Mouse (Mus musculus): ENCODE measurements around the gene Gimap8. TPM values are rescaled to one million over a fixed set of nuclear protein-coding genes. Genes with fewer than 3 reads are reported as not detected.
"Not testable (repeated sequence)": the region's sequence is repeated elsewhere in the genome, so short reads cannot be mapped to it uniquely, and the experiment has no call there.

Gene Gimap8
- 0.44 and 0.82 TPM in 2 replicates for polyA plus RNA-seq (2016; fragmentation: Nextera tagmentation; extraction: Ambion mirVana)

DNA sequence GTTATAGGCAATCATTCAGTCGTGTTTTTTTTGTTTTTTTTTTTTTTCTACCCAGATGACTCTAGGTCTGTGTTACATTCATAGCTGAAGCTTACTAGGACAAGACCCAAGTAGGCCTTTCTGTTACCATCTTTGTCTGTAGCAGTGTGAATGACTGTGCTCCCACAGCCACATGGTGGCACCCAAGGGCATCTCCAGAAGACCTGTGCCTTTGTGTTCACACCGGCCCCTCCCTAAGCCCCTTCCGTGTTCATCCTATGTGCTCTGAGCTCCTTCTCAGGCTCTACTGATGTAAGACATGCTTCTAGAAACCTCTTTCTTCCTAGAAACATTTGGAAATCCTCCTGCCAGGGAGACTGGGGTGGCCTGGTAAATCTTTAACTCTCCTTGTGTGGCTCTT is at the start of gene Gimap8:
Gene Gimap8, plus strand, starts transcription at position 240 of the 400 bp plus-strand sequence.
- H3K27ac ChIP-seq (replicated peaks), result no peak within 1 kb of the TSS
- H3K27me3 ChIP-seq (ENCODE audit: low read depth, poor library complexity, severe bottlenecking), result no peaks in the 10 kb centered on the region; the same call in none of the 2 replicates
- no peaks in the 10 kb centered on the region for H3K4me1 ChIP-seq
- no peaks in the 10 kb centered on the region for H3K36me3 ChIP-seq
- H3K4me3 ChIP-seq, result no peak within 1 kb of the TSS
- 52% methylated on average over 3 of the region's 3 CpGs for WGBS
- DNase-seq (ENCODE audit: low spot score), result no peak
- H3K9me3 ChIP-seq (replicated peaks), result no peaks in the 10 kb centered on the region

DNA sequence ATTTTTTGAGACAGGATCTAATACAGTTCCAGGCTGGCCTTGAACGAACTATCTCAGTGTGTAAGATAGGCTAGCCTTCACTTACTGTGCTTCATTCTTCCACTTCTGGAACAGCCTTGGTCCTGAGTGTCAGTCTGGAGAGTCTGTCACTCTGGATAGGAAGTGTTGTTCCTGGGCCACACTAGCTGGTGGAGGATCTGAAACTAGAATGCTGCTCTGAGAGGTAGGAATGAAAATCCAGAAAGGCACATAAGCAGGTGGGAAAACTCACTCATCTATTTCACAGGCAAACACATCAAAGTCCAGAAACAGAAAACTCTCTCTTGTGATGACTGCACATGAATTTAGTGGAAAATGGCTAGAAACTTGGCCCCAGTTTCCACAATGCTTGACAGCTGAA is 46.4 kb upstream of the Gimap8 start:
- DNase-seq (ENCODE audit: low spot score), result no peak
- Histone ChIP-seq H3K27me3 (ENCODE audit: low read depth, poor library complexity, severe bottlenecking) (no peaks in the 10 kb centered on the region), H3K4me3 (no peak overlapping the region; the same call in 1 of the 2 replicates), H3K36me3 (peaks cover 55% of the 10 kb centered on the region), H3K4me1 (peaks cover 22% of the 10 kb centered on the region), H3K27ac (replicated peaks) (peak overlapping the region; percentile 94; the same call in 1 of the 2 replicates), H3K9me3 (replicated peaks) (peaks cover 21% of the 10 kb centered on the region)
- 94% methylated on average over 1 of the region's 1 CpGs for WGBS

DNA sequence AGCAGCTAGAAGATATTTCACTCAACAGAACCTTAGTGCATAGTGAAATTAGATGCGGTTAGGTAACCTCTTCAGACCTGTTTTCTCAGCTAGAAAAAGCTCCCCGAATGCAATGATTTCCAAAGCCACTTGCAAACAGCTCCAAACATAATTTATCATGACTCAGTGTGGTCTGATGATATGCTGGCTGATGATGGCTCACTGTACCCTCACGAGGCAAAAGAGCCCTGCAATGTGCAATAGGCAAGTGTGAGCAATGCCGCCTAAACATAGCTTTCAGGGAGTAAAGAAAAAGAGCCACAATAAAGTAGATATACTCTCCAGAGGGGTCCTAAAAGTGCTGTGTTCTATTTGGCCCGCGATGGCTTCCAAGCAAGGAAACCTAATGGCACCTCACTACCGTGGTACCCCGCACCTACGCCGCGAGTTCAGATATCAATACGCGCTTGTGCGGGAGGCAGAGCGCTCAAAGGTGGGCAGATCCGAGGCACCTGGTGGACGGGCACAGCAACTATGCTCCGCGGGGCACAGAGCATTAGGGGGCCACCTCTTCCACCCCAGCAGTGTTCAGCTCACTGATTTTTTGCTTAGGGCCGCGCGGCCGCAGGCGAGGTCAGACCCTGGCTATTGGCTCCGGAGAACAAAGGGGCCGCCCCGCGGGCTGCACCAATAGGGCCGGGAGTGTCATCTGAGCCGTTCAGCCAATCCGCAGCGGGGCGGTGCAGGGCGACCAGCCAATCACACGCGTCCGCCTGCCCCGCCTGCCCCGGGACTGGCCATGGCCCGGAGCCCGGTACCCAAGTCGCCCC is 45.6 kb upstream of the Gimap8 start, which contains the start of gene Zfp775:
Gene Zfp775, plus strand, starts transcription at position 793 of the 809 bp plus-strand sequence.
- peak; percentile 97 for DNase-seq (ENCODE audit: low spot score)
- H3K4me1 ChIP-seq, result peaks cover 21% of the 10 kb centered on the region
- peak within 1 kb of the TSS; percentile 66 for H3K4me3 ChIP-seq
- peaks cover 46% of the 10 kb centered on the region for H3K36me3 ChIP-seq
- peak within 1 kb of the TSS; percentile 94 for H3K27ac ChIP-seq (replicated peaks)
- H3K9me3 ChIP-seq (replicated peaks), result peaks cover 15% of the 10 kb centered on the region
- no peaks in the 10 kb centered on the region for H3K27me3 ChIP-seq (ENCODE audit: low read depth, poor library complexity, severe bottlenecking)
- 6% methylated on average over 42 of the region's 42 CpGs for WGBS

DNA sequence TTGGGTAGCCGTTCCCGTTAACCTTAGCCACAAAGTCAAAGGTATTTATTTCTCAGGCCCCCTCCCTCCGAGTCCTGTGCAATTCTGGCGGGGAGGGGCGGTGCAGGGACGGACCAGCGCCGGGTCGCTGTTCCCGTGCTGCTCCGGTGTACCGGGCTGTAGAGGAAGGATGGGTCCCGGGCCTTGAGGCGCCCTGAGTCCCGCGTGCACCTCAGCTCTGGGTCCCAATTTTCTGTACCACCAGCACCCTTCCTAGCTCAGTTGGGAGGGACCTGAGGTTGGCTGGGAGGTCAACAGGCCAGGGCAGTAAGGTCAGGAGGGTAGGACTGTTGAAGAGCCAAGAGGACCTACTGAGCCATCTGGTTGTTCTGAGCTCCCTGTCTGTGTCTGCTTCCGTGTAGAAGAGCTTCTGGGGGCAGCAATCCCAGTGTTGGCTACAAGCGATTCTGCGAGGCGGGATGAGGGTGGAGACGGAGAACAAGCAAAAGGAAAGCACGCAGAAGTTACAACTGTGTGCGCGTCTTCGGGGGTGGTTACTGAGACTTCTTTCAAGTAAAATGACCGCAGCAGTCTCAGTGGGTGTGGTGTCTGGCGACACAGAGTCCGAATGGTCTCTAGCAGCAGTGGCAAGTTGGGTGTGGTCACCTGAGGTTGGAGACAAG is 44.8 kb upstream of the Gimap8 start:
- peaks cover 41% of the 10 kb centered on the region for H3K36me3 ChIP-seq
- peaks cover 21% of the 10 kb centered on the region for H3K4me1 ChIP-seq
- H3K9me3 ChIP-seq (replicated peaks), result peaks cover 8% of the 10 kb centered on the region
- 4% methylated on average over 28 of the region's 28 CpGs for WGBS
- H3K27me3 ChIP-seq (ENCODE audit: low read depth, poor library complexity, severe bottlenecking), result no peaks in the 10 kb centered on the region
- peak overlapping the region; percentile 94 for H3K27ac ChIP-seq (replicated peaks)
- DNase-seq (ENCODE audit: low spot score), result no peak
- peak overlapping the region; percentile 66 for H3K4me3 ChIP-seq

DNA sequence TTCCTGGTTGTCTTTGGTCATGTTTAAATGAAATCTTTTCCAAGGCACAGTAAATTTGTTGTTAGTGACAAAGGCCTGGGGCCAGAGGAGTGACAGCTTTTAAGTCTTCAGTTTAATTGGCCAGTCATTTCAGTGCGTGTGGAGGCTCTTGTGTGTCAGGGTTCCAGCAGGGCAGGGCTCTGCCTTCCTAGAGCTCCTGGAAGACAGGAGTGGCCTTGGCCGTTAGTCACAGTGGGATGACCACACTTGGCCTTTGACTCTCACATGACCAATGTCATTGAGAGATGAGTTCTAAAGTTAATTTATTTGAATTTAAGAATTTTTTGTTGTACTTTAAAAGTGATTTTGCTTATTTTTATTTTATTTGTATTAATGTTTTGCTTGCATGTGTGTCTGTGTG is 38.9 kb upstream of the Gimap8 start:
- H3K4me1 ChIP-seq, result no peaks in the 10 kb centered on the region; the same call in 1 of the 2 replicates

DNA sequence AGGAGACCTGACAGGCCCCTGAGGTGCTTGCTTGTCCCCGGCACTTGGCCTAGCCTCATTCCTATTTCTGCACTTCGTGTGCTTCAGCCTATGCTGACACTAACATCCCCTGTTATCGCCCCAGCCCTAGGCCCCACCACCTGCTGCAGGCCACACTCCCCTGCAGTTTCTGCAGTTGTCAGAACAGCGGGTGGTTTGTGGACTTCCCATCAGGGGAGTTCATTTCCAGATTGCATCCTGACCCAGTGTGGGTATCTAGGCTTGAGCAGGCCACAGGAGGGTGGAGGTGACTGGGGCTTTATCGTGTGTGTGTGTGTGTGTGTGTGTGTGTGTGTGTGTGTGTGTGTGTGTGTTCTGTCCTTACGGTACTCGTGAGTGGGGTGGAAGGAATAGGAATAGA is 37.5 kb upstream of the Gimap8 start:
- no peak overlapping the region for H3K4me3 ChIP-seq
- no peak for DNase-seq (ENCODE audit: low spot score)
- no peak overlapping the region for H3K27ac ChIP-seq (replicated peaks)
- peaks cover 26% of the 10 kb centered on the region for H3K36me3 ChIP-seq
- H3K27me3 ChIP-seq (ENCODE audit: low read depth, poor library complexity, severe bottlenecking), result no peaks in the 10 kb centered on the region
- H3K9me3 ChIP-seq (replicated peaks), result no peaks in the 10 kb centered on the region
- 58% methylated on average over 7 of the region's 7 CpGs for WGBS
- no peaks in the 10 kb centered on the region for H3K4me1 ChIP-seq

More for the DNA sequence above, 38.9 kb upstream of the Gimap8 start:
- Histone ChIP-seq H3K36me3 (peaks cover 12% of the 10 kb centered on the region), H3K27ac (replicated peaks) (no peak overlapping the region), H3K4me3 (no peak overlapping the region), H3K9me3 (replicated peaks) (no peaks in the 10 kb centered on the region), H3K27me3 (ENCODE audit: low read depth, poor library complexity, severe bottlenecking) (no peaks in the 10 kb centered on the region)
- no peak for DNase-seq (ENCODE audit: low spot score)
- 84% methylated on average over 2 of the region's 2 CpGs for WGBS

DNA sequence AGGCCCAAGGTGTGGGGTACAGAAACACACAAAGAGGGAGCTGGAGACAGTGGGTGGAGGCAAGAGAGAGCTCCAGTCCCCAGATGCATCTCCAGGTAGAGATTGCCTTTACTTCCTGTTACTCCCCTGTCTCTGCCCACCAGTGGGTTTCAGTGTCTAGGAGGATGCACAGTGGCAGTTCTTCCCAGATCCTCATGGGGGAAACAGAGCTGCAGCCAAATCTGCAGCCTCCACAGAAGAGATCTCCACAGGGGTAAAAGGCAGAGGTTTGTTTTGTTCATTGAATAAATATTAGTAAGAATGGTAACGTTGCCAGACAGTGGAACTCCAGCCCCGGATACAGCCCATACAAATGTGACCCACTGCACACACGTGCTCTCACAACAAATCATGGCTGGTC is 36.4 kb upstream of the Gimap8 start:
- Histone ChIP-seq H3K9me3 (replicated peaks) (no peaks in the 10 kb centered on the region), H3K36me3 (peaks cover 25% of the 10 kb centered on the region), H3K27ac (replicated peaks) (no peak overlapping the region), H3K4me3 (no peak overlapping the region), H3K27me3 (ENCODE audit: low read depth, poor library complexity, severe bottlenecking) (no peaks in the 10 kb centered on the region), H3K4me1 (no peaks in the 10 kb centered on the region)
- DNase-seq (ENCODE audit: low spot score), result no peak
- 87% methylated on average over 3 of the region's 3 CpGs for WGBS

DNA sequence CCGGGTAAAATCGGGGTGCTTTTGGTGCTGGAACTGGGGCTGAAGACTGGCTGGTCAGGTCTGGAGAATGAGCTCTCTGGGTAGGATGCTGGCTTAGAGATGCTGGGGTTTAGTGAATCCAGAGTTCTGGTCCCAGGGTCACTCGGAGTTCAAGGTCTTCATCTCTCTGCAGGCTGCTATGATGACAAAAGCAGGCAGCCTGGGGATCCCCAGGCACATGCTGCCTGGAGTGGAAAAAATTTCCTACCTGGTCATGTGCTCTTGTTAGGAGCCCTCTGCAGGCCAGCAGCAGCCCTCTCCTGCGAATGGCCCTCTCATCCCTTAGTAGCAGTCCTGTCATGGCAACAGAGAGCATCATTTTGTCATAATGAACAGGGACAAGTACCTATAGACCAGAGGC is 33.6 kb upstream of the Gimap8 start:
- Histone ChIP-seq H3K4me1 (no peaks in the 10 kb centered on the region), H3K36me3 (peaks cover 41% of the 10 kb centered on the region), H3K27me3 (ENCODE audit: low read depth, poor library complexity, severe bottlenecking) (no peaks in the 10 kb centered on the region), H3K9me3 (replicated peaks) (no peaks in the 10 kb centered on the region), H3K4me3 (no peak overlapping the region), H3K27ac (replicated peaks) (no peak overlapping the region)
- no peak for DNase-seq (ENCODE audit: low spot score)
- WGBS, result 93% methylated on average over 4 of the region's 4 CpGs

DNA sequence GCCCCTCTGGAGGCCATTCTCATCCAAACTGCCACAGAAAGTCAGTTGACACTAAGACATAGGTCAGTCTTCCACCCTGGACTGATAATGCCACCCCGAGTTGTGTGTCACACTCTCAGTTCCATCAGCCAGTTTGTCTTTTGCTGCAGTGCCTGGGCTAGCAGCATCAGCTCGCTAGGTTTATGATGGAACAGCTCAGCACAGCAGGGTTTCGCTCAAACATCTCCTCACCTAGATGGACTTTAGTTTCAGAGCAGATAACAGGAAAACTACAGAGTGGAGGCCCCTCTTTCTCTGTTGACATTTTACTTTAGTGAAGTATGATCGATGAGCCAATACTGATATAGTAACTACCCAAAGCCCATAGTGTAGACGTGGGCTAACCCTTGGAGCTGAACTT is 32.3 kb upstream of the Gimap8 start:
- H3K36me3 ChIP-seq, result peaks cover 52% of the 10 kb centered on the region
- no peaks in the 10 kb centered on the region for H3K9me3 ChIP-seq (replicated peaks)
- no peaks in the 10 kb centered on the region for H3K27me3 ChIP-seq (ENCODE audit: low read depth, poor library complexity, severe bottlenecking)
- DNase-seq (ENCODE audit: low spot score), result no peak
- no peak overlapping the region for H3K4me3 ChIP-seq
- WGBS, result 92% methylated on average over 5 of the region's 5 CpGs
- no peaks in the 10 kb centered on the region for H3K4me1 ChIP-seq
- H3K27ac ChIP-seq (replicated peaks), result no peak overlapping the region

DNA sequence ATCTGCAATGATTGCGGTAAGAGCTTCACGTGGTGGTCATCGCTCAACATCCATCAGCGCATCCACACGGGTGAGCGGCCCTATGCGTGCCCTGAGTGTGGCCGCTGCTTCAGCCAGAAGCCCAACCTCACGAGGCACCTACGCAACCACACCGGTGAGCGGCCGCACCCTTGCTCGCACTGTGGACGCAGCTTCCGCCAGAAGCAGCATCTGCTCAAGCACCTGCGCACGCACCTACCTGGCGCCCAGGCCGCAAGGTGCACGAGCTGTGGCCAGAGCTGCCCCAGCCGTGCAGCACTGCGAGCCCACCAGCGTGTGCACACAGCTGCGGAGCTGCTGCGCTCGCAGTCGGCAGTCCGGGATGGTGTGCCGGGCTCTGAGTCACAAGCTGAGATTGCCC is 27.0 kb upstream of the Gimap8 start:
- no peaks in the 10 kb centered on the region for H3K4me1 ChIP-seq
- H3K4me3 ChIP-seq, result no peak overlapping the region
- DNase-seq (ENCODE audit: low spot score), result no peak
- no peak overlapping the region for H3K27ac ChIP-seq (replicated peaks)
- 92% methylated on average over 30 of the region's 30 CpGs for WGBS
- H3K9me3 ChIP-seq (replicated peaks), result no peaks in the 10 kb centered on the region
- peaks cover 54% of the 10 kb centered on the region for H3K36me3 ChIP-seq
- no peaks in the 10 kb centered on the region for H3K27me3 ChIP-seq (ENCODE audit: low read depth, poor library complexity, severe bottlenecking)

DNA sequence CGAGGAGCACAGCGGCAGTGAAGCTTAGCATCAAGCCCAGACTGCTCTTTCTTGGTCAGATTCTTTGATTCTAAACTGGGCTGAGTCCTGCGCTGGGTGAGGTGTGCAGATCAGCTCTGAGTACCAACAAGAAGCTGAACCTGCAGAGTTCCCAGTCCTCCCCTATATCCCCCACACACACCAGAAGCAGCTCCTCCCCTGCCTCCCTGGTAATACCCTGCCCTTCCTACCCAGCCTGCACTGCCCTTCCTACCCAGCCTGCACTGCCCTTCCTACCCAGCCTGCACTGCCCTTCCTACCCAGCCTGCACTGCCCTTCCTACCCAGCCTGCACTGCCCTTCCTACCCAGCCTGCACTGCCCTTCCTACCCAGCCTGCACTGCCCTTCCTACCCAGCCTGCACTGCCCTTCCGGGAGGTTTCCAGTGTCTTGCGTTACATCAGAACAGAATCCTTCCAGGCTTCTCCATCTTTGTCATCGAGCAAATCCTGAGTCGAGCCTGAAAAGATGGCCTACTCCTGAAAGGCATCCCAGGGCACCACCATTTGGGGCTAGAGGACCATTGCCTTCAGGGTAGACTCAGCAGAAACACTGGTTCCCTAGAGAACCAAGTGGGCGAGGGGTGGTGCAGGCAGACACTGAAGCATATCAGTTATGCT is 24.7 kb upstream of the Gimap8 start:
- H3K27ac ChIP-seq (replicated peaks); H3K9me3 ChIP-seq (replicated peaks); H3K4me3 ChIP-seq; DNase-seq (ENCODE audit: low spot score): not testable (repeated sequence)
- peaks cover 11% of the 10 kb centered on the region for H3K4me1 ChIP-seq
- H3K36me3 ChIP-seq, result peaks cover 44% of the 10 kb centered on the region
- H3K27me3 ChIP-seq (ENCODE audit: low read depth, poor library complexity, severe bottlenecking), result peaks cover 22% of the 10 kb centered on the region
- 87% methylated on average over 8 of the region's 8 CpGs for WGBS

DNA sequence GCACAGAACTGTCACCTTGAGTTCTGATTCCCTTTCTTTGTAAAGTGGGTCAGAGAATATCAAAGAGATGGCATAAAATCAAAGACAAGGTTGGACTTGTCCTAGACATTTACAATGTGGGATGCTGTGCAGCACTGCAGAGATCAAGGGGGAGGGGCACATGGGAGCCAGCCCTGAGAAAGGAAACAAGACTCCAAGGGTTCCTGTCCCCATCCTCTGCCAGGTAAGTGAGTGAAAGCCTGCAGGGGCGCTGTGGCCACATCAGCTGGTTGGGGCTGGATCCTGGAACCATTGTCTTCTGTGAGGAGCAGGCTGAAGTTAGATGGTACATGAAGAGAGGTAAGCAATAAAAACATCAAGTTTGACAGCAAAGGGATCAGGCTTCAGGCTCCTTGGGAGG is 23.6 kb upstream of the Gimap8 start:
- Histone ChIP-seq H3K36me3 (peaks cover 35% of the 10 kb centered on the region), H3K4me3 (no peak overlapping the region), H3K9me3 (replicated peaks) (no peaks in the 10 kb centered on the region), H3K4me1 (peaks cover 15% of the 10 kb centered on the region), H3K27me3 (ENCODE audit: low read depth, poor library complexity, severe bottlenecking) (peaks cover 33% of the 10 kb centered on the region), H3K27ac (replicated peaks) (no peak overlapping the region)
- 32% methylated on average over 1 of the region's 1 CpGs for WGBS
- DNase-seq (ENCODE audit: low spot score), result no peak

All from midbrain, embryonic 10.5 days (tissue).